Mouse (Mus musculus): ENCODE measurements around the gene Pla2g2f. TPM values are rescaled to one million over a fixed set of nuclear protein-coding genes. Genes with fewer than 3 reads are reported as not detected.

Gene Pla2g2f
- total RNA-seq, 1 experiment, result 0.22 TPM

- Histone ChIP-seq H3K9me3 (ENCODE audit: control insufficient read depth, insufficient read depth, low read depth, low read length) (no peaks in the 10 kb centered on the region), H3K4me1 (ENCODE audit: control insufficient read depth in 2 of 2, insufficient read depth in 2 of 2, low read length in 2 of 2, poor library complexity in 1 of 2) (peaks cover 3 to 21% of the 10 kb centered on the region in 2 experiments; a peak in 1 of 4 replicates), H3K36me3 (ENCODE audit: control insufficient read depth, insufficient read depth, low read length, poor library complexity, severe bottlenecking) (no peaks in the 10 kb centered on the region), H3K9ac (ENCODE audit: insufficient read depth, low read depth, low read length, poor library complexity, severe bottlenecking) (no peak overlapping the region), H3K4me3 (ENCODE audit: insufficient read depth in 1 of 2, low read depth in 1 of 2, low read length in 2 of 2, poor library complexity in 1 of 2, severe bottlenecking in 1 of 2) (no peak overlapping the region), H3K27ac (ENCODE audit: insufficient read depth, low read depth, low read length, poor library complexity, severe bottlenecking) (no peak overlapping the region)
- in situ Hi-C loops (cut with MboI; ENCODE audit: low sequenced_read_pairs in 2 of 2, unreplicated experiment in 2 of 2), result no loop called here
- no peak for DNase-seq (ENCODE audit: low read depth, low spot score)
- no peak for TF ChIP-seq CHD2 (IDR thresholded peaks at IDR 0.05; ENCODE audit: low read depth, low read length)
- TF ChIP-seq ZC3H11A (IDR thresholded peaks at IDR 0.05; ENCODE audit: borderline replicate concordance, low read depth, low read length), result no peak
- TF ChIP-seq HCFC1 (IDR thresholded peaks at IDR 0.05; ENCODE audit: borderline replicate concordance, insufficient read depth, low read length), result no peak
- no peak for TF ChIP-seq ZNF384 (IDR thresholded peaks at IDR 0.05; ENCODE audit: low read depth, low read length)
- TF ChIP-seq MAFK (IDR thresholded peaks at IDR 0.05; ENCODE audit: insufficient read depth, low read depth, low read length), result no peak
Measured at GRCm38 (mm10) chr4:138711051-138711820, 46.2 kb downstream of the Pla2g2f start.

- no peaks in the 10 kb centered on the region for H3K36me3 ChIP-seq (ENCODE audit: control insufficient read depth, insufficient read depth, low read length, poor library complexity, severe bottlenecking)
- H3K9ac ChIP-seq (ENCODE audit: insufficient read depth, low read depth, low read length, poor library complexity, severe bottlenecking), result no peak overlapping the region
- H3K9me3 ChIP-seq (ENCODE audit: control insufficient read depth, insufficient read depth, low read depth, low read length), result no peaks in the 10 kb centered on the region
- H3K4me3 ChIP-seq (ENCODE audit: insufficient read depth in 1 of 2, low read depth in 1 of 2, low read length in 2 of 2, poor library complexity in 1 of 2, severe bottlenecking in 1 of 2), result no peak overlapping the region
- H3K27ac ChIP-seq (ENCODE audit: insufficient read depth, low read depth, low read length, poor library complexity, severe bottlenecking), result no peak overlapping the region
- in situ Hi-C loops (cut with MboI; ENCODE audit: low sequenced_read_pairs in 2 of 2, unreplicated experiment in 2 of 2), result no loop called here
- no peak for TF ChIP-seq ZNF384 (IDR thresholded peaks at IDR 0.05; ENCODE audit: low read depth, low read length)
- no peak for TF ChIP-seq MAFK (IDR thresholded peaks at IDR 0.05; ENCODE audit: insufficient read depth, low read depth, low read length)
- TF ChIP-seq CHD2 (IDR thresholded peaks at IDR 0.05; ENCODE audit: low read depth, low read length), result no peak
- TF ChIP-seq ZC3H11A (IDR thresholded peaks at IDR 0.05; ENCODE audit: borderline replicate concordance, low read depth, low read length), result no peak
- TF ChIP-seq HCFC1 (IDR thresholded peaks at IDR 0.05; ENCODE audit: borderline replicate concordance, insufficient read depth, low read length), result no peak
- DNase-seq (ENCODE audit: low read depth, low spot score), result no peak
- peaks cover 3 to 21% of the 10 kb centered on the region in 2 experiments; a peak in 1 of 4 replicates for H3K4me1 ChIP-seq (ENCODE audit: control insufficient read depth in 2 of 2, insufficient read depth in 2 of 2, low read length in 2 of 2, poor library complexity in 1 of 2)
Measured at GRCm38 (mm10) chr4:138710633-138711032, 46.8 kb downstream of the Pla2g2f start.

- Histone ChIP-seq H3K4me1 (ENCODE audit: control insufficient read depth in 2 of 2, insufficient read depth in 2 of 2, low read length in 2 of 2, poor library complexity in 1 of 2) (peaks cover 3 to 18% of the 10 kb centered on the region in 2 experiments; a peak in 1 of 4 replicates), H3K27ac (ENCODE audit: insufficient read depth, low read depth, low read length, poor library complexity, severe bottlenecking) (no peak overlapping the region), H3K4me3 (ENCODE audit: insufficient read depth in 1 of 2, low read depth in 1 of 2, low read length in 2 of 2, poor library complexity in 1 of 2, severe bottlenecking in 1 of 2) (no peak overlapping the region), H3K9ac (ENCODE audit: insufficient read depth, low read depth, low read length, poor library complexity, severe bottlenecking) (no peak overlapping the region), H3K36me3 (ENCODE audit: control insufficient read depth, insufficient read depth, low read length, poor library complexity, severe bottlenecking) (no peaks in the 10 kb centered on the region), H3K9me3 (ENCODE audit: control insufficient read depth, insufficient read depth, low read depth, low read length) (no peaks in the 10 kb centered on the region)
- in situ Hi-C loops (cut with MboI; ENCODE audit: low sequenced_read_pairs in 2 of 2, unreplicated experiment in 2 of 2), result loop anchor here in 1 of 2 experiments (10.0 kb wide), 1 partner anchor 265 kb away; no protein-coding TSS in a partner anchor
- no peak for DNase-seq (ENCODE audit: low read depth, low spot score)
- TF ChIP-seq MAFK (IDR thresholded peaks at IDR 0.05; ENCODE audit: insufficient read depth, low read depth, low read length) (no peak), ZNF384 (IDR thresholded peaks at IDR 0.05; ENCODE audit: low read depth, low read length) (no peak), HCFC1 (IDR thresholded peaks at IDR 0.05; ENCODE audit: borderline replicate concordance, insufficient read depth, low read length) (no peak), ZC3H11A (IDR thresholded peaks at IDR 0.05; ENCODE audit: borderline replicate concordance, low read depth, low read length) (no peak), CHD2 (IDR thresholded peaks at IDR 0.05; ENCODE audit: low read depth, low read length) (no peak)
Measured at GRCm38 (mm10) chr4:138709944-138710343, 47.5 kb downstream of the Pla2g2f start.

GRCm38 (mm10) chr4:138709246-138709645, 48.2 kb downstream of the Pla2g2f start:
- Histone ChIP-seq H3K4me3 (ENCODE audit: insufficient read depth in 1 of 2, low read depth in 1 of 2, low read length in 2 of 2, poor library complexity in 1 of 2, severe bottlenecking in 1 of 2) (no peak overlapping the region), H3K4me1 (ENCODE audit: control insufficient read depth in 2 of 2, insufficient read depth in 2 of 2, low read length in 2 of 2, poor library complexity in 1 of 2) (peaks cover 3 to 24% of the 10 kb centered on the region in 2 experiments; a peak in 3 of 4 replicates)

More at GRCm38 (mm10) chr4:138709246-138709645, 48.2 kb downstream of the Pla2g2f start:
- Histone ChIP-seq H3K9me3 (ENCODE audit: control insufficient read depth, insufficient read depth, low read depth, low read length) (no peaks in the 10 kb centered on the region), H3K27ac (ENCODE audit: insufficient read depth, low read depth, low read length, poor library complexity, severe bottlenecking) (no peak overlapping the region), H3K36me3 (ENCODE audit: control insufficient read depth, insufficient read depth, low read length, poor library complexity, severe bottlenecking) (no peaks in the 10 kb centered on the region), H3K9ac (ENCODE audit: insufficient read depth, low read depth, low read length, poor library complexity, severe bottlenecking) (no peak overlapping the region)
- in situ Hi-C loops (cut with MboI; ENCODE audit: low sequenced_read_pairs in 2 of 2, unreplicated experiment in 2 of 2), result loop anchor here in 1 of 2 experiments (10.0 kb wide), 1 partner anchor 264 kb away; no protein-coding TSS in a partner anchor
- TF ChIP-seq ZC3H11A (IDR thresholded peaks at IDR 0.05; ENCODE audit: borderline replicate concordance, low read depth, low read length) (no peak), MAFK (IDR thresholded peaks at IDR 0.05; ENCODE audit: insufficient read depth, low read depth, low read length) (no peak), CHD2 (IDR thresholded peaks at IDR 0.05; ENCODE audit: low read depth, low read length) (no peak), HCFC1 (IDR thresholded peaks at IDR 0.05; ENCODE audit: borderline replicate concordance, insufficient read depth, low read length) (no peak), ZNF384 (IDR thresholded peaks at IDR 0.05; ENCODE audit: low read depth, low read length) (no peak)
- no peak for DNase-seq (ENCODE audit: low read depth, low spot score)
